Mouse (Mus musculus): ENCODE results near the gene Prpf38b. TPM values are rescaled to one million over a fixed set of nuclear protein-coding genes. Genes with fewer than 3 reads are reported as not detected.

Prpf38b gene
- 179 TPM for polyA plus RNA-seq (2017; shearing (Covaris generic))

DNA sequence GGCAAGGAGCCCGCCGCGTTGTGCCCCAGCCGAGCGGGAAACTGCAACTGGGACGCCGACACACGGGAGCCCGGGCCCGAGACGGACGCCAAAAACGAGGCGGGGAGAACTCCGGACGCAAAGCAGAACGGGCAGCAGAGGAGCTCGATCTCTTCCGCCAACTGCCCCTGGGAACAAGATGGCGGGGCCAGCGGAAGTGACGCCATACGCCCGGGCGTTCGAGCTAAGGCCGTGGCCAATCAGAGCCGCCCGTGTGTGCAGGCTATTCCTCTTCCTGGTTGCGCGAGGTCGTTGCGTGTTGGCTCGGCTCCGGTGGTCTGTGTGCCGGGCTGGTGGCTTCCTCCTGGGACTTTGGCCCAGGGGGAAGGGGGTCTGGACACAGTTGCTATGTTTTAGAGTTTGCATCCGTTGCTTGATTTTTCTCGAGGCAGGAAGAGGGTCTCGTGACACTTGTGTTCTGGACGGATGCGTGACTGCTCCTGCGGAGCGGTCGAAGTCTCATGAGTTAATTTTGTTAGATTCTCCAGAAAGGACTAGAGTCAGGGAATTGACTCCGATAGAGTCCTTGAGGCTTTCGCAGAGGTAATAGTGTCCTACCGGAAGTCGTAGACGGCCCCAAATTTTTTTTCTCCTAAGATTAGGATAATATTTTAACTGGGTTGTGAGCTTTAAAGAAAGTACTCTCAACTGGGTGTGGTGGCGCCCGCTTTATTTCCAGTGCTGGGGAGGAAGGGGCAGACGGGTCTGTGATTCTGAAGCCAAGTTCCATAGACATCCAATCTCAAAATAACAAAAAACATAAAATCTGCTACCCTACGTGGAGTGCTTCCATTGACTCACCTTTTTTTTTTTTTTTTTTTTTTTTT is at the start of gene Prpf38b:
Prpf38b (minus strand) TSS at position 180 of the 866 bp plus-strand sequence.

DNA sequence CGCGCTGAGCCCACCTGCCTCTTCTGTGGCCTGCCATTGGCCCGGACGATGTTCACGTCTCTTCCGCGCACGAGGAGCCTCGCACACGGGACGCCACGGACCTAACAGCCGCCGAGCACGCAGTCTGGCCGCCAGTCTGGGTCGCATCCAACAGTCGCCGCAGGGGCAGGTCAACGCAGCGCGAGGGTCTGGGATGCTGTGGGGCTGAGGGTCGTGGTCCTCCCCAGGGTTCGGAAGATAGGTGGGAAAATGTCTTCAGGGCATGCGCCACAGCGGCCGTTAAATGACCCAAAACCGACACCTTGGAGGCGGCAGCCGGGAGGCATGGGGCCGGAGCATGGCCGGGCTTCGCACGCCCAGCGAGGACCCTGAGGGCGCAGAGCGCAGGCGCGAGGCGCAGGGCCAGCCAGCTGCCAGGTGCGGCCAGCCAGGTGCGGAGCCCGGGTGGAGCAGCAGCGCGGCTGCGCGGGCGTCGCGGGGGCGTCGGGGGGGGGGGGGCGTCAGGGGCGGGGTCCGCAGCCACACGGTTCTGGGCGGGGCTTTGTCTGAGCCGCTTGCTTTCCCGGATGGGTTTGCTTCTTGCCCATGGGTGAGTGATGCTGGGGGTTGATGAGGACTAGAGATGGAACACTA is 28.6 kb upstream of the Prpf38b start, which contains the start of gene Gm9857:
Gm9857 (minus strand) TSS at position 445 of the 633 bp plus-strand sequence.

DNA sequence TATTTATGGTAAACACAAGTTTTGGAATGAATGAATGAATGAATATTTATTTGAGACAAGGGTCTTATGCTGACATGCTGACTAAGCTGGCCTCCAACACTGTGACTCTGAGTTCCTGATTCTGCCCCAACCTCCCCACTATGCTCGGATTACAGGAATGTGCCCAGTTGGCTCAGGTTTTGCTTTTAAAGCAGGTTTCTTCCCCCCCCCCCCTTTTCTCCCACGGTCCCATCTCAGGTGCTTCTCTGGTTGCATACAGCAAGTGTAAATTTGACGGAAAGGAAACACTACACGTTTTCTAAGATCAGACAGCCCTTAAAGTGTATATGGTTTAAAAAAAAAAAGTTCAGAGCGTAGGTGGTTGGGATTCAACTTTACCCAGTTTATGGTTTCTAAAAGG is 28.0 kb upstream of the Prpf38b start, which contains the start of gene Henmt1:
Henmt1 (plus strand) TSS at position 301 of the 400 bp plus-strand sequence.

DNA sequence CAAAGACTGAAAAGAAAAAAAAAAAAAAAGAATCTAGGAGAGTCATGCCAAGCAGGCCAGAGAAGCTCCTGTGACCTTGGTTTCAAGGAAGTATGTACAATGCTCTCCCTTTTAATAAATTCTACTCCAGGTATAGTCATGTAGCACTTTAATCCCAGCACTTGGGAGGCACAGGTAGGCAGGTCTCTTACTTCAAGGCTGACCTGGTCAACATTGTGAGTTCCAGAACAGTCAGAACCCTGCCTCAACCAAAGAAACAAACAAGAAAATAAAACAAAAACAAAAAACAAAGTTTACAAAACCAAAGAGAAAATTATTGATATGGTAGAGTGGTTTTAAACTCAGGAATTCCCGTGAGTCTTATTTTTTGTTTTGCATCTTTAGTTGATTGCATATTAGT is 21.6 kb downstream of the Prpf38b start, which contains the start of gene Fndc7:
Fndc7 (minus strand) TSS at position 101 of the 400 bp plus-strand sequence.

Other genes with a start within 250 kb of the Prpf38b start
- 10.5 TPM for gene Gpsm2, start 189.4 kb downstream of the Prpf38b start, polyA plus RNA-seq (2017; shearing (Covaris generic))
- not detected for gene Aknad1, start 172.1 kb downstream of the Prpf38b start, polyA plus RNA-seq (2017; shearing (Covaris generic))
- 46.0 TPM for gene Stxbp3, start 71.2 kb downstream of the Prpf38b start, polyA plus RNA-seq (2017; shearing (Covaris generic))
- gene Fndc7, start 21.7 kb downstream of the Prpf38b start, polyA plus RNA-seq (2017; shearing (Covaris generic)) = 1.2 TPM
- gene Henmt1, start 28.1 kb upstream of the Prpf38b start, polyA plus RNA-seq (2017; shearing (Covaris generic)) = not detected
- gene Gm9857, start 28.7 kb upstream of the Prpf38b start, polyA plus RNA-seq (2017; shearing (Covaris generic)) = not detected
- gene Fam102b, start 115.9 kb upstream of the Prpf38b start, polyA plus RNA-seq (2017; shearing (Covaris generic)) = 6.8 TPM
- gene Slc25a54, start 168.7 kb upstream of the Prpf38b start, polyA plus RNA-seq (2017; shearing (Covaris generic)) = not detected
- gene Slc25a24, start 211.4 kb upstream of the Prpf38b start, polyA plus RNA-seq (2017; shearing (Covaris generic)) = 27.2 TPM

Data from effector memory CD4-positive, alpha-beta T cell, adult 7 months (primary cell).